Mouse (Mus musculus) adrenal gland, adult 10 weeks (tissue): ENCODE results near the gene Gemin7. TPM values are rescaled to one million over a fixed set of nuclear protein-coding genes. Genes with fewer than 3 reads are reported as not detected.

Source experiments
- polyA plus RNA-seq: library from polyadenylated mRNA; stranded (reverse); fragments of 350-450 nt; fragmentation: Illumina TruSeq; extraction: RNeasy Lipid Tissue Mini Kit (QIAGEN cat#74804); gene quantifications from one replicate; pipeline ENCODE4 v1.2.3, GENCODE M21; 2014; ENCODE audit warnings: low read depth, low replicate concordance

Gene Gemin7
- polyA plus RNA-seq: 17.8 TPM

GRCm38 (mm10) chr7:19577141-19577852 is at the start of gene Gemin7, which contains the start of gene Zfp296:
Gemin7 (minus strand) TSS chr7:19577595.
Zfp296 (plus strand) TSS chr7:19577287.

DNA sequence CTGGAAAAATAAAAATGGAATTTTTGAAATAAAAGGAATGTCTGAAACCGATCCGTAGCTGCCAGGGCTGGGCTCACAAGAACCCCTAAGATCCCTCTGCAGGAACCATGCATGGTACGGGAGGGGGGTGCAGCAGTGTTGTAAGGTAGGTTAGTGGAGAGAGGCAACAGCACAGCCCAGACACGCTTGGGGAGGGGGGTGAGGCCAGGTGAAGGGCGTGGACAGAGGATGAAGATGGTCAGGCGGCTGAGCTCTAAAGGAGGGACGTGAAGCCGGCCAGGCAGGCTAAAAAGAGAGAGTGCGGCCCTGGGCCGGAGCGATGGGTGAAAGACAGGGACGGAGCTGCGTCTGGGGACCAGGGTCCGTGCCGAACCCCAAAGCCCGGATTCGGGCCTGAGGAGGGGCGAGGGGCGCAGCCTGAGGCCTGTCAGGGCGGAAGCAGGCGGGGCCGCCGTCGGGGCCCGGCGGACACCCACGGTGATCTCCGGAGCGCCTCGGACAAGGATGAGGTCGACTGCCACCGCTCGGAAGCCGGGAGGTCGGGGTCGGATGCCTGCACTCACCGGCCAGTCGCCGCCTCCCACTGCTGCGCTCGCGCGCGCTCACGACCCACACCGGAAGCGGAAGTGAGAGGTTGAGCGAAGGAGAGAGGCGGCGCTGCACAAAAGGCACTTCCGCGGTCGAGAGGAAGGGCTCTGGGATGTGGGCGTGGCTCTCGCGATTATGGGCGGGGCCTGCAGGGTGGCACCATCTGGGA is 26.6 kb upstream of the Gemin7 start, which contains the start of gene Clasrp:
Gene Clasrp (minus strand): TSS at position 638 of the 757 bp plus-strand sequence.

GRCm38 (mm10) chr7:19562643-19563410 is 14.6 kb downstream of the Gemin7 start, which contains the start of gene Ppp1r37:
Ppp1r37 (minus strand) TSS chr7:19563076.

GRCm38 (mm10) chr7:19517652-19518365 is 59.6 kb downstream of the Gemin7 start, which contains the start of gene Nkpd1:
Nkpd1 (plus strand) TSS chr7:19517838.

Other genes starting within 250 kb of the Gemin7 start
- not detected for gene Ercc1, start 232.8 kb downstream of the Gemin7 start, polyA plus RNA-seq
- gene Cd3eap, start 218.1 kb downstream of the Gemin7 start, polyA plus RNA-seq: 1.8 TPM
- gene Ppp1r13l, start 217.8 kb downstream of the Gemin7 start, polyA plus RNA-seq: not detected
- 0.41 TPM for gene Ercc2, start 195.6 kb downstream of the Gemin7 start, polyA plus RNA-seq
- not detected for gene Klc3, start 173.5 kb downstream of the Gemin7 start, polyA plus RNA-seq
- 0.70 TPM for gene Ckm, start 172.8 kb downstream of the Gemin7 start, polyA plus RNA-seq
- gene Mark4, start 118.8 kb downstream of the Gemin7 start, polyA plus RNA-seq: 2.2 TPM
- 1.2 TPM for gene Exoc3l2, start 114.3 kb downstream of the Gemin7 start, polyA plus RNA-seq
- gene Bloc1s3, start 69.2 kb downstream of the Gemin7 start, polyA plus RNA-seq: 9.3 TPM
- not detected for gene Trappc6a, start 69.2 kb downstream of the Gemin7 start, polyA plus RNA-seq
- gene Nkpd1, start 59.8 kb downstream of the Gemin7 start, polyA plus RNA-seq: not detected
- gene Ppp1r37, start 14.5 kb downstream of the Gemin7 start, polyA plus RNA-seq: 0.47 TPM
- gene Zfp296, start 308 bp downstream of the Gemin7 start, polyA plus RNA-seq: not detected
- 1.2 TPM for gene Clasrp, start 26.9 kb upstream of the Gemin7 start, polyA plus RNA-seq
- gene Relb, start 51.8 kb upstream of the Gemin7 start, polyA plus RNA-seq: 0.87 TPM
- 30.7 TPM for gene Clptm1, start 87.4 kb upstream of the Gemin7 start, polyA plus RNA-seq
- not detected for gene Apoc2, start 100.3 kb upstream of the Gemin7 start, polyA plus RNA-seq
- not detected for gene Gm44805, start 103.8 kb upstream of the Gemin7 start, polyA plus RNA-seq
- 2.9 TPM for gene Apoc4, start 103.9 kb upstream of the Gemin7 start, polyA plus RNA-seq
- gene Apoc1, start 115.1 kb upstream of the Gemin7 start, polyA plus RNA-seq: 25.6 TPM
- gene Apoe, start 121.6 kb upstream of the Gemin7 start, polyA plus RNA-seq: 11.9 TPM
- 0.82 TPM for gene Tomm40, start 137.8 kb upstream of the Gemin7 start, polyA plus RNA-seq
- gene Nectin2, start 172.9 kb upstream of the Gemin7 start, polyA plus RNA-seq: 6.1 TPM
- not detected for gene Bcam, start 193.4 kb upstream of the Gemin7 start, polyA plus RNA-seq
- not detected for gene Cblc, start 219.2 kb upstream of the Gemin7 start, polyA plus RNA-seq
- not detected for gene Bcl3, start 245.2 kb upstream of the Gemin7 start, polyA plus RNA-seq